Mouse (Mus musculus): ENCODE measurements around the gene Stim1.

DNA sequence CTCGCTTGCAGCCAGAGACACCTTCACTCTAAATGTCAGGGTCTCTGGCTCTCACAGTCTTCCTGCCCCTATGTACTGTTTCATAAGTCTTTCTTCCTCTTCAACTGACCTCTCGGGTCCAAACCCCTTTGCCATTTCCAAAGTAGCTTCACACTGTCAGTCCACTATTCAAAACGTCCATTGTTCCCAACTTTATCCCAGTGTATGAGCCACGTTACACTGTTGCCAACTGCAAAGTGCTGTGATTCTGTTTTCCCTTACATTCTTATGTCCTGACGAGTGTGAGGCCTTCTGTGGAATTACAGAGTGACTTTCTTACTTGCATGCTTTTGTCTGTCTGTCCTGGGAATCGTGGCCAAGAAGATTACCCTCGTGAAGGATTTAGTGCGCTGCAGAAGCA, 200.0 kb downstream of the Stim1 start:
- TF ChIP-seq CTCF (conservative IDR thresholded peaks at IDR 0.05; ENCODE audit: low read length) = no peak
- no peak for TF ChIP-seq NANOG (IDR thresholded peaks at IDR 0.05; ENCODE audit: borderline replicate concordance, low read length)
- TF ChIP-seq POU5F1 (IDR thresholded peaks at IDR 0.05; ENCODE audit: borderline replicate concordance, low read length) = no peak
